Mouse (Mus musculus) megakaryocyte, embryonic 14.5 days (primary cell): Measurements from ENCODE around the gene Pgam5.

Experiments
- FLI1 ChIP-seq: IDR thresholded peaks from 2 replicates; pipeline ENCODE4 v1.6.1; 2012; ENCODE audit warnings: low read length, inconsistent platforms, mixed read lengths
- GATA1 ChIP-seq: IDR thresholded peaks from 3 replicates; pipeline ENCODE4 v1.6.1; 2012; ENCODE audit warnings: mixed read lengths, low read length, inconsistent platforms, borderline replicate concordance

- TF ChIP-seq FLI1 = no peak
- no peak for TF ChIP-seq GATA1
Measured at GRCm38 (mm10) chr5:110274846-110275245, 5.1 kb upstream of the Pgam5 start.
